Mouse (Mus musculus): ENCODE results near the gene Fbp2. TPM values are rescaled to one million over a fixed set of nuclear protein-coding genes. Genes with fewer than 3 reads are reported as not detected.

Fbp2 gene
- total RNA-seq (2023), result not detected

DNA sequence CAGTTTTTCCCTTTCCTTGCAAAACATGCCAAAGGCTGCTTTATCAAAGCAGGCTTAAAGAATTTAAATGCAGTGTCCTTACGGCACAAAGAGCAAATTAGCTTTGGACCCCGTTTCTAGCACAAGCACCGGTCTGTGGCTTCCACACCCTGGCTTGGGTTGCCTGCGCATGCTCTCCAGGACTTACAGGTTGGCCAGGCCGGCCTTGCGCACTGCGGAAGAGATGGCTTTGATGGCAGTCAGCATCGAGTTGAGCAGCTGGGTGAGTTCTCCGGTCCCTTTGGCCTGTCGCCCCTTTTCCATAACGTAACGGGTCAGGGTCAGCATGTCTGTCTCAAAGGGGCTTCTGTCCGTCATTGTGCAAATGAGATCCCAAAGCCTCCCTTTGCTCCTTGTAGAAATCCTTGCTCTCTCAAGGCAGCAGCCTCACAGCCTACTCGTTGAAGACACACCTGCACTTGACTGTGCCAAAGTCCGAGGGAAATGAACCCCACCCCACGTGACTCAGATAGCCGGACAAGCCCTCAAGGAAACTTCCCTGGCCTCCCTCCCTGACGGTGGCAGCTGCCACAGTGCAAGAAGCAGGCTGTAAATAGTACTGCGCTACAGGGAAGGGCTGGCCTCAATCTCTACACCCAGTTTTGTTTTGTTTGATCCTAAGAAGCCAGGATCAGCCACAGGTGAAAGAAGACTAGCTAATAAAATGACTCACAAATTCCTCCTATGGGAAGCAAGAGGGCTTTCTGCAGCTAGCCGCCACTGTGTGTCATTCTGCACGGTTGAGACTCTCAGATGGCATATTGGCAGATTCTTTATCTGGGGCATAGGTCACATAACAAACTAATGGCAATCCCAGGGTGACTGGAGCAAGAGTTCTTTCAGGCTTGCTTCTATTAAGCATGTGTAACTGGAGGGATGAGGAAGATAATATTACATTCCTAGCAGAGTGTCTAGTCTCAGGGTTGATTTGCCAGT, at the start of gene Fbp2:
TSS of gene Fbp2 (minus strand) at position 482 of the 975 bp plus-strand sequence.

DNA sequence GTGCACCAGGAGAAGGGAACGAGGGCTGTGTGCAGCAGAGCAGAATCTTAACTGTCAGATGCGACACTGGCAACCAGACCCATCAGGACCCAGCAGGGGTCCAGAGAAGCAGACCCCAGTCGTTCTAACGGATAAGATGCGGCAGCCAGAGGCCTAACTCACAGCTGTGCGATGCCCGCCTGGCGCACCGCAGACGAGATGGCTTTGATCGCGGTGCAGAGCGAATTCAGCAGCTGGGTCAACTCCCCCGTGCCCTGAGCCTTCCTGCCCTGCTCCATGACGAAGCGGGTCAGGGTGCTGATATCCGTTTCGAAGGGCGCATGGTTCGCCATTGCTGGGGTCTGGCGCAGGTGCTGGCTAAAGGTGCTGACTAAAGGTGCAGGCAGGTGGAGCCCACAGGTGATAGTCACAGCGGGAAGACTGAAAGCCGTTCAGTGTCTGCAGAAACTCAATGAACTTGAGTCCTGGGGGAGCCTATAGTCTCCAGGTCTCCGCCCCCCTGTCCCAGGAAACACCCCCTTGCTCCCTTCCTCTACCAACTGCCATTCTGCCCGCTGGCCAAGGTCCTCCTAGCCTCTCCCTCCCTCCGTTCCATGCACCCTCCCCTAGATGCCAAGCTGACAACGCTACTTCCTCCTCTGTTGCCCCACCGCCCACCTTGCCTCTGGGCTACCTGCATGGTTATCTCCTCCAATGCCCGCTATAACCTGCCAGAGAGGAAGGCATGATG, 29.7 kb upstream of the Fbp2 start, which contains the start of gene Fbp1:
TSS of gene Fbp1 (minus strand) at position 571 of the 730 bp plus-strand sequence.

Other genes starting within 250 kb of the Fbp2 start
- 1 to 10 TPM; 1.4 to 1.5 TPM for gene 6720489N17Rik, start 234.2 kb downstream of the Fbp2 start, total RNA-seq (2023)
- 1 to 10 TPM; 6.3 to 8.4 TPM for gene Platr25, start 97.7 kb downstream of the Fbp2 start, total RNA-seq (2023)
- 1 to 10 TPM; 1.4 to 2.1 TPM for gene Gm5141, start 72.6 kb downstream of the Fbp2 start, total RNA-seq (2023)
- gene Fbp1, start 29.9 kb upstream of the Fbp2 start, total RNA-seq (2023), result 1 to 10 TPM; 2.3 to 3.0 TPM
- 10 to 100 TPM; 17.9 to 29.4 TPM for gene 2010111I01Rik, start 106.5 kb upstream of the Fbp2 start, total RNA-seq (2023)

Measured in neutrophil, adult 59 days (primary cell).